Mouse (Mus musculus) T-helper 1 cell (primary cell): Measurements from ENCODE around the gene Slc4a2.

ENCODE experiments used
- in situ Hi-C: fragments of 300-600 bp; cut with MboI, MseI; formaldehyde crosslinking; loops from one replicate; pipeline ENCODE4 v1.15.1; 2025; ENCODE audit warnings: high pct_unique_total_duplicates

Gene Slc4a2

GRCm38 (mm10) chr5:24423129-24424003, at the start of gene Slc4a2, which contains the start of gene Cdk5:
Slc4a2 (plus strand) TSS chr5:24423837.
Cdk5 (minus strand) TSS chr5:24423530.
- in situ Hi-C loops, result no loop called here

GRCm38 (mm10) chr5:24374216-24374615, 49.4 kb upstream of the Slc4a2 start:
- in situ Hi-C loops, result no loop called here

- in situ Hi-C loops, result loop anchor here (25.0 kb wide), 1 partner anchor 987 kb away; no protein-coding TSS in a partner anchor
These were observed 48.8 kb upstream of the Slc4a2 start for GRCm38 (mm10) chr5:24374666-24375328.

- in situ Hi-C loops, result loop anchor here (25.0 kb wide), 1 partner anchor 991 kb away; no protein-coding TSS in a partner anchor
These were observed 44.9 kb upstream of the Slc4a2 start for GRCm38 (mm10) chr5:24378700-24379099.

- in situ Hi-C loops, result loop anchor here (25.0 kb wide), 1 partner anchor 992 kb away; no protein-coding TSS in a partner anchor
These were observed 44.1 kb upstream of the Slc4a2 start for GRCm38 (mm10) chr5:24379501-24379900.

GRCm38 (mm10) chr5:24380499-24380898, 43.1 kb upstream of the Slc4a2 start:
- in situ Hi-C loops, result loop anchor here (25.0 kb wide), 1 partner anchor 993 kb away; no protein-coding TSS in a partner anchor

- in situ Hi-C loops, result loop anchor here (25.0 kb wide), 1 partner anchor 994 kb away; no protein-coding TSS in a partner anchor
These were observed 42.2 kb upstream of the Slc4a2 start for GRCm38 (mm10) chr5:24381486-24381885.

GRCm38 (mm10) chr5:24381988-24382387, 41.6 kb upstream of the Slc4a2 start:
- in situ Hi-C loops, result loop anchor here (25.0 kb wide), 1 partner anchor 995 kb away; no protein-coding TSS in a partner anchor

- in situ Hi-C loops, result loop anchor here (25.0 kb wide), 1 partner anchor 996 kb away; no protein-coding TSS in a partner anchor
These were observed 40.4 kb upstream of the Slc4a2 start for GRCm38 (mm10) chr5:24383026-24383859.

- in situ Hi-C loops, result loop anchor here (25.0 kb wide), 1 partner anchor 997 kb away; no protein-coding TSS in a partner anchor
These were observed 39.2 kb upstream of the Slc4a2 start for GRCm38 (mm10) chr5:24384407-24384806.

- in situ Hi-C loops, result loop anchor here (25.0 kb wide), 1 partner anchor 998 kb away; no protein-coding TSS in a partner anchor
These were observed 38.3 kb upstream of the Slc4a2 start for GRCm38 (mm10) chr5:24385374-24385773.

GRCm38 (mm10) chr5:24385887-24386550, 37.6 kb upstream of the Slc4a2 start:
- in situ Hi-C loops, result loop anchor here (25.0 kb wide), 1 partner anchor 999 kb away; no protein-coding TSS in a partner anchor

- in situ Hi-C loops, result loop anchor here (25.0 kb wide), 1 partner anchor 1000 kb away; no protein-coding TSS in a partner anchor
These were observed 36.1 kb upstream of the Slc4a2 start for GRCm38 (mm10) chr5:24387264-24388241.

GRCm38 (mm10) chr5:24388246-24388915, 35.3 kb upstream of the Slc4a2 start:
- in situ Hi-C loops, result loop anchor here (25.0 kb wide), 1 partner anchor 1001 kb away; no protein-coding TSS in a partner anchor

GRCm38 (mm10) chr5:24389011-24389657, 34.5 kb upstream of the Slc4a2 start:
- in situ Hi-C loops, result loop anchor here (25.0 kb wide), 1 partner anchor 1002 kb away; no protein-coding TSS in a partner anchor

GRCm38 (mm10) chr5:24389658-24390020, 34.0 kb upstream of the Slc4a2 start:
- in situ Hi-C loops, result loop anchor here (25.0 kb wide), 1 partner anchor 1002 kb away; no protein-coding TSS in a partner anchor

- in situ Hi-C loops, result loop anchor here (25.0 kb wide), 1 partner anchor 1005 kb away; no protein-coding TSS in a partner anchor
These were observed 31.8 kb upstream of the Slc4a2 start, which contains the start of gene Atg9b for GRCm38 (mm10) chr5:24391864-24392263. Atg9b (minus strand) TSS chr5:24392143.

GRCm38 (mm10) chr5:24392724-24393123, 30.9 kb upstream of the Slc4a2 start:
- in situ Hi-C loops, result loop anchor here (25.0 kb wide), 1 partner anchor 1005 kb away; no protein-coding TSS in a partner anchor
